Mouse (Mus musculus): Measurements from ENCODE around the gene Rab3a. TPM values are rescaled to one million over a fixed set of nuclear protein-coding genes. Genes with fewer than 3 reads are reported as not detected.
A peak's percentile ranks its signal among the peaks of the same experiment; 100 is the strongest.

The Rab3a gene
- polyA plus RNA-seq, 1 experiment from 2014 or later = 16.2 TPM

GRCm38 (mm10) chr8:70772075-70772474 is 17.6 kb downstream of the Rab3a start:
- Histone ChIP-seq H3K36me3 (ENCODE audit: control insufficient read depth, insufficient read depth, low read length) (peaks cover 17% of the 10 kb centered on the region), H3K9ac (ENCODE audit: low read depth, low read length) (no peak overlapping the region), H3K9me3 (replicated peaks; ENCODE audit: control insufficient read depth, low read length) (no peaks in the 10 kb centered on the region), H3K27me3 (ENCODE audit: control insufficient read depth, insufficient read depth, low read length) (peaks cover 2% of the 10 kb centered on the region; the same call in 1 of the 2 replicates), H3K27ac (ENCODE audit: low read depth, low read length) (no peak overlapping the region), H3K4me3 (ENCODE audit: low read depth, low read length) (no peak overlapping the region), H3K4me2 (no peak overlapping the region), H3K4me1 (ENCODE audit: control insufficient read depth, insufficient read depth, low read length) (peaks cover 15% of the 10 kb centered on the region)
- WGBS (ENCODE audit: insufficient replicate concordance) = 95% methylated on average over 13 of the region's 13 CpGs
- no peak for ATAC-seq (replicated peaks; ENCODE audit: insufficient number of reproducible peaks, low FRiP score, low TSS enrichment)

- WGBS (ENCODE audit: insufficient replicate concordance) = 83% methylated on average over 9 of the region's 9 CpGs
- H3K36me3 ChIP-seq (ENCODE audit: control insufficient read depth, insufficient read depth, low read length) = peaks cover 17% of the 10 kb centered on the region
- peaks cover 19% of the 10 kb centered on the region for H3K4me1 ChIP-seq (ENCODE audit: control insufficient read depth, insufficient read depth, low read length)
- no peak overlapping the region for H3K9ac ChIP-seq (ENCODE audit: low read depth, low read length)
- no peak for ATAC-seq (replicated peaks; ENCODE audit: insufficient number of reproducible peaks, low FRiP score, low TSS enrichment)
- H3K4me3 ChIP-seq (ENCODE audit: low read depth, low read length) = no peak overlapping the region
- 0 out of 2 replicates have a peak, but pooled peaks cover under 1% of the 10 kb centered on the region for H3K27me3 ChIP-seq (ENCODE audit: control insufficient read depth, insufficient read depth, low read length)
- H3K4me2 ChIP-seq = no peak overlapping the region
- H3K27ac ChIP-seq (ENCODE audit: low read depth, low read length) = no peak overlapping the region
- H3K9me3 ChIP-seq (replicated peaks; ENCODE audit: control insufficient read depth, low read length) = no peaks in the 10 kb centered on the region
Observed at GRCm38 (mm10) chr8:70772890-70773289, 18.4 kb downstream of the Rab3a start.

GRCm38 (mm10) chr8:70773410-70773809 is 18.9 kb downstream of the Rab3a start:
- ATAC-seq (replicated peaks; ENCODE audit: insufficient number of reproducible peaks, low FRiP score, low TSS enrichment) = no peak

GRCm38 (mm10) chr8:70773833-70774232 is 19.4 kb downstream of the Rab3a start:
- Histone ChIP-seq H3K4me2 (no peak overlapping the region), H3K9me3 (replicated peaks; ENCODE audit: control insufficient read depth, low read length) (no peaks in the 10 kb centered on the region), H3K4me1 (ENCODE audit: control insufficient read depth, insufficient read depth, low read length) (peaks cover 24% of the 10 kb centered on the region), H3K27ac (ENCODE audit: low read depth, low read length) (no peak overlapping the region), H3K4me3 (ENCODE audit: low read depth, low read length) (no peak overlapping the region), H3K9ac (ENCODE audit: low read depth, low read length) (peak overlapping the region; percentile 39; the same call in 1 of the 2 replicates), H3K27me3 (ENCODE audit: control insufficient read depth, insufficient read depth, low read length) (no peaks in the 10 kb centered on the region), H3K36me3 (ENCODE audit: control insufficient read depth, insufficient read depth, low read length) (peaks cover 10% of the 10 kb centered on the region)
- WGBS (ENCODE audit: insufficient replicate concordance) = 74% methylated on average over 9 of the region's 9 CpGs
- no peak for ATAC-seq (replicated peaks; ENCODE audit: insufficient number of reproducible peaks, low FRiP score, low TSS enrichment)

More at GRCm38 (mm10) chr8:70773410-70773809, 18.9 kb downstream of the Rab3a start:
- H3K27ac ChIP-seq (ENCODE audit: low read depth, low read length) = no peak overlapping the region
- no peaks in the 10 kb centered on the region for H3K27me3 ChIP-seq (ENCODE audit: control insufficient read depth, insufficient read depth, low read length)
- H3K9me3 ChIP-seq (replicated peaks; ENCODE audit: control insufficient read depth, low read length) = no peaks in the 10 kb centered on the region
- no peak overlapping the region for H3K4me3 ChIP-seq (ENCODE audit: low read depth, low read length)
- no peak overlapping the region for H3K9ac ChIP-seq (ENCODE audit: low read depth, low read length)
- H3K36me3 ChIP-seq (ENCODE audit: control insufficient read depth, insufficient read depth, low read length) = peaks cover 15% of the 10 kb centered on the region
- H3K4me2 ChIP-seq = no peak overlapping the region
- WGBS (ENCODE audit: insufficient replicate concordance) = 82% methylated on average over 5 of the region's 5 CpGs
- H3K4me1 ChIP-seq (ENCODE audit: control insufficient read depth, insufficient read depth, low read length) = peaks cover 24% of the 10 kb centered on the region

- 93% methylated on average over 18 of the region's 18 CpGs for WGBS (ENCODE audit: insufficient replicate concordance)
- H3K9ac ChIP-seq (ENCODE audit: low read depth, low read length) = no peak overlapping the region
- no peaks in the 10 kb centered on the region for H3K27me3 ChIP-seq (ENCODE audit: control insufficient read depth, insufficient read depth, low read length)
- H3K4me3 ChIP-seq (ENCODE audit: low read depth, low read length) = no peak overlapping the region
- no peaks in the 10 kb centered on the region for H3K9me3 ChIP-seq (replicated peaks; ENCODE audit: control insufficient read depth, low read length)
- H3K4me1 ChIP-seq (ENCODE audit: control insufficient read depth, insufficient read depth, low read length) = peaks cover 24% of the 10 kb centered on the region
- ATAC-seq (replicated peaks; ENCODE audit: insufficient number of reproducible peaks, low FRiP score, low TSS enrichment) = no peak
- H3K36me3 ChIP-seq (ENCODE audit: control insufficient read depth, insufficient read depth, low read length) = peaks cover 10% of the 10 kb centered on the region
- no peak overlapping the region for H3K4me2 ChIP-seq
- no peak overlapping the region for H3K27ac ChIP-seq (ENCODE audit: low read depth, low read length)
Observed at GRCm38 (mm10) chr8:70774740-70775139, 20.3 kb downstream of the Rab3a start.

- Histone ChIP-seq H3K27ac (ENCODE audit: low read depth, low read length) (no peak overlapping the region), H3K4me1 (ENCODE audit: control insufficient read depth, insufficient read depth, low read length) (peaks cover 24% of the 10 kb centered on the region), H3K36me3 (ENCODE audit: control insufficient read depth, insufficient read depth, low read length) (peaks cover 10% of the 10 kb centered on the region), H3K9ac (ENCODE audit: low read depth, low read length) (no peak overlapping the region), H3K4me3 (ENCODE audit: low read depth, low read length) (peak overlapping the region; percentile 73), H3K4me2 (peak overlapping the region; percentile 94), H3K27me3 (ENCODE audit: control insufficient read depth, insufficient read depth, low read length) (no peaks in the 10 kb centered on the region), H3K9me3 (replicated peaks; ENCODE audit: control insufficient read depth, low read length) (no peaks in the 10 kb centered on the region)
- no peak for ATAC-seq (replicated peaks; ENCODE audit: insufficient number of reproducible peaks, low FRiP score, low TSS enrichment)
- 85% methylated on average over 5 of the region's 5 CpGs for WGBS (ENCODE audit: insufficient replicate concordance)
Observed at GRCm38 (mm10) chr8:70775227-70775626, 20.7 kb downstream of the Rab3a start.

- H3K9ac ChIP-seq (ENCODE audit: low read depth, low read length) = peak overlapping the region; percentile 97
- 4% methylated on average over 34 of the region's 34 CpGs for WGBS (ENCODE audit: insufficient replicate concordance)
- H3K27ac ChIP-seq (ENCODE audit: low read depth, low read length) = peak overlapping the region; percentile 98
- peaks cover 11% of the 10 kb centered on the region for H3K36me3 ChIP-seq (ENCODE audit: control insufficient read depth, insufficient read depth, low read length)
- no peaks in the 10 kb centered on the region for H3K9me3 ChIP-seq (replicated peaks; ENCODE audit: control insufficient read depth, low read length)
- peaks cover 24% of the 10 kb centered on the region for H3K4me1 ChIP-seq (ENCODE audit: control insufficient read depth, insufficient read depth, low read length)
- no peaks in the 10 kb centered on the region for H3K27me3 ChIP-seq (ENCODE audit: control insufficient read depth, insufficient read depth, low read length)
- peak overlapping the region; percentile 94 for H3K4me2 ChIP-seq
- H3K4me3 ChIP-seq (ENCODE audit: low read depth, low read length) = peak overlapping the region; percentile 73
- peak; percentile 0; the same call in 1 of the 2 replicates for ATAC-seq (replicated peaks; ENCODE audit: insufficient number of reproducible peaks, low FRiP score, low TSS enrichment)
Observed at GRCm38 (mm10) chr8:70775851-70776495, 21.5 kb downstream of the Rab3a start.

GRCm38 (mm10) chr8:70776496-70777444 is 22.3 kb downstream of the Rab3a start, which contains the start of gene Pik3r2:
Pik3r2 (minus strand) TSS chr8:70776713.
- H3K4me1 ChIP-seq (ENCODE audit: control insufficient read depth, insufficient read depth, low read length) = peaks cover 24% of the 10 kb centered on the region
- ATAC-seq (replicated peaks; ENCODE audit: insufficient number of reproducible peaks, low FRiP score, low TSS enrichment) = peak; percentile 82
- under 1% methylated on average over 94 of the region's 94 CpGs for WGBS (ENCODE audit: insufficient replicate concordance)
- H3K27ac ChIP-seq (ENCODE audit: low read depth, low read length) = peak within 1 kb of the TSS; percentile 98
- H3K9me3 ChIP-seq (replicated peaks; ENCODE audit: control insufficient read depth, low read length) = no peaks in the 10 kb centered on the region
- no peaks in the 10 kb centered on the region for H3K27me3 ChIP-seq (ENCODE audit: control insufficient read depth, insufficient read depth, low read length)
- peak within 1 kb of the TSS; percentile 97 for H3K9ac ChIP-seq (ENCODE audit: low read depth, low read length)
- H3K4me3 ChIP-seq (ENCODE audit: low read depth, low read length) = peak within 1 kb of the TSS; percentile 73
- peaks cover 14% of the 10 kb centered on the region for H3K36me3 ChIP-seq (ENCODE audit: control insufficient read depth, insufficient read depth, low read length)
- H3K4me2 ChIP-seq = peak within 1 kb of the TSS; percentile 94
